Mouse (Mus musculus) right cerebral cortex, postnatal 14 days (tissue): ENCODE data around the gene Krtap4-7.
"Not testable (repeated sequence)": the region's sequence is repeated elsewhere in the genome, so short reads cannot be mapped to it uniquely, and the experiment has no call there.

Experiments
- DNase-seq: peaks from one replicate; pipeline ENCODE4 v3.0.0; 2022

The Krtap4-7 gene

GRCm38 (mm10) chr11:99643635-99644139 is at the start of gene Krtap4-7:
TSS of gene Krtap4-7 (minus strand) at chr11:99644089.
- not testable (repeated sequence) for DNase-seq

GRCm38 (mm10) chr11:99690463-99690862 is 46.6 kb upstream of the Krtap4-7 start, which contains the start of gene Gm14190:
TSS of gene Gm14190 (minus strand) at chr11:99690740.
- DNase-seq, result no peak

- not testable (repeated sequence) for DNase-seq
Observed at GRCm38 (mm10) chr11:99685235-99685634, 41.3 kb upstream of the Krtap4-7 start.

GRCm38 (mm10) chr11:99683481-99683880 is 39.6 kb upstream of the Krtap4-7 start:
- DNase-seq, result no peak

GRCm38 (mm10) chr11:99665860-99666259 is 22.0 kb upstream of the Krtap4-7 start, which contains the start of gene Krtap4-6:
TSS of gene Krtap4-6 (minus strand) at chr11:99665960.
- no peak for DNase-seq

- no peak for DNase-seq
Observed at GRCm38 (mm10) chr11:99662802-99663201, 18.9 kb upstream of the Krtap4-7 start.

- no peak for DNase-seq
Observed at GRCm38 (mm10) chr11:99659256-99659655, 15.4 kb upstream of the Krtap4-7 start.

- DNase-seq, result not testable (repeated sequence)
Observed at GRCm38 (mm10) chr11:99658467-99659010, 14.7 kb upstream of the Krtap4-7 start, which contains the start of gene Gm11563. TSS of gene Gm11563 (minus strand) at chr11:99658960.

- DNase-seq, result no peak
Observed at GRCm38 (mm10) chr11:99657051-99657450, 13.2 kb upstream of the Krtap4-7 start.

- DNase-seq, result no peak
Observed at GRCm38 (mm10) chr11:99650136-99650535, 6.2 kb upstream of the Krtap4-7 start, which contains the start of gene Gm11555. TSS of gene Gm11555 (minus strand) at chr11:99650236.

- peak; percentile 22 for DNase-seq
Observed at GRCm38 (mm10) chr11:99646444-99646843, 2.6 kb upstream of the Krtap4-7 start.

- DNase-seq, result no peak
Observed at GRCm38 (mm10) chr11:99644351-99644750, 462 bp upstream of the Krtap4-7 start.

GRCm38 (mm10) chr11:99640926-99641325 is 3.0 kb downstream of the Krtap4-7 start:
- no peak for DNase-seq

GRCm38 (mm10) chr11:99637086-99637485 is 6.8 kb downstream of the Krtap4-7 start:
- no peak for DNase-seq

GRCm38 (mm10) chr11:99634653-99635134 is 9.2 kb downstream of the Krtap4-7 start, which contains the start of gene Krtap4-2:
TSS of gene Krtap4-2 (minus strand) at chr11:99635084.
- DNase-seq, result no peak

GRCm38 (mm10) chr11:99633293-99633692 is 10.6 kb downstream of the Krtap4-7 start:
- no peak for DNase-seq

GRCm38 (mm10) chr11:99630890-99631289 is 13.0 kb downstream of the Krtap4-7 start:
- DNase-seq, result no peak

GRCm38 (mm10) chr11:99628138-99628537 is 15.8 kb downstream of the Krtap4-7 start, which contains the start of gene Krtap4-1:
TSS of gene Krtap4-1 (minus strand) at chr11:99628238.
- DNase-seq, result no peak

- no peak for DNase-seq
Observed at GRCm38 (mm10) chr11:99620335-99620734, 23.6 kb downstream of the Krtap4-7 start, which contains the start of gene Gm11562. TSS of gene Gm11562 (minus strand) at chr11:99620435.

GRCm38 (mm10) chr11:99614796-99615363 is 29.0 kb downstream of the Krtap4-7 start, which contains the start of gene Krtap2-4:
TSS of gene Krtap2-4 (minus strand) at chr11:99614846.
- no peak for DNase-seq

- not testable (repeated sequence) for DNase-seq
Observed at GRCm38 (mm10) chr11:99610089-99610488, 33.8 kb downstream of the Krtap4-7 start, which contains the start of gene Gm11937. TSS of gene Gm11937 (minus strand) at chr11:99610189.

- DNase-seq, result no peak
Observed at GRCm38 (mm10) chr11:99609126-99609525, 34.8 kb downstream of the Krtap4-7 start.

- DNase-seq, result not testable (repeated sequence)
Observed at GRCm38 (mm10) chr11:99603208-99603607, 40.7 kb downstream of the Krtap4-7 start, which contains the start of gene Gm11938. TSS of gene Gm11938 (minus strand) at chr11:99603308.
